Mouse (Mus musculus): ENCODE measurements around the gene 4930590J08Rik. TPM values are rescaled to one million over a fixed set of nuclear protein-coding genes. Genes with fewer than 3 reads are reported as not detected.
"Not testable (repeated sequence)": the region's sequence is repeated elsewhere in the genome, so short reads cannot be mapped to it uniquely, and the experiment has no call there.

4930590J08Rik gene
- polyA plus RNA-seq (2014; fragmentation: Nextera tagmentation; extraction: Ambion mirVana): 0.78 and 0.93 TPM in 2 replicates

GRCm38 (mm10) chr6:91902509-91902908 is at the start of gene 4930590J08Rik:
Gene 4930590J08Rik, plus strand, starts transcription at chr6:91902809.
- not testable (repeated sequence) for DNase-seq (ENCODE audit: low spot score); H3K9ac ChIP-seq (ENCODE audit: low read length); H3K4me2 ChIP-seq (ENCODE audit: low read depth); H3K4me3 ChIP-seq (ENCODE audit: low read depth, low read length); H3K27ac ChIP-seq (ENCODE audit: low read depth, low read length); ATAC-seq (ENCODE audit: insufficient read depth, low FRiP score, low TSS enrichment); H3K27me3 ChIP-seq (ENCODE audit: control insufficient read depth, insufficient read depth, low read length); H3K4me1 ChIP-seq (ENCODE audit: control insufficient read depth, insufficient read depth, low read length); H3K9me3 ChIP-seq (ENCODE audit: control insufficient read depth, low read length)
- 97% methylated on average over 2 of the region's 2 CpGs for WGBS
- peaks cover 12% of the 10 kb centered on the region for H3K36me3 ChIP-seq (ENCODE audit: control insufficient read depth, insufficient read depth, low read length)

GRCm38 (mm10) chr6:91858339-91858738 is 44.3 kb upstream of the 4930590J08Rik start:
- Histone ChIP-seq H3K4me1 (ENCODE audit: control insufficient read depth, insufficient read depth, low read length) (no peaks in the 10 kb centered on the region), H3K4me3 (ENCODE audit: low read depth, low read length) (no peak overlapping the region), H3K4me2 (ENCODE audit: low read depth) (no peak overlapping the region), H3K27me3 (ENCODE audit: control insufficient read depth, insufficient read depth, low read length) (no peaks in the 10 kb centered on the region), H3K36me3 (ENCODE audit: control insufficient read depth, insufficient read depth, low read length) (no peaks in the 10 kb centered on the region), H3K9ac (ENCODE audit: low read length) (no peak overlapping the region), H3K9me3 (ENCODE audit: control insufficient read depth, low read length) (no peaks in the 10 kb centered on the region), H3K27ac (ENCODE audit: low read depth, low read length) (no peak overlapping the region)
- ATAC-seq (ENCODE audit: insufficient read depth, low FRiP score, low TSS enrichment): no peak
- DNase-seq (ENCODE audit: low spot score): no peak
- 88% methylated on average over 5 of the region's 5 CpGs for WGBS

GRCm38 (mm10) chr6:91862848-91863247 is 39.8 kb upstream of the 4930590J08Rik start:
- Histone ChIP-seq H3K36me3 (ENCODE audit: control insufficient read depth, insufficient read depth, low read length) (no peaks in the 10 kb centered on the region), H3K9me3 (ENCODE audit: control insufficient read depth, low read length) (no peaks in the 10 kb centered on the region), H3K27ac (ENCODE audit: low read depth, low read length) (no peak overlapping the region), H3K9ac (ENCODE audit: low read length) (no peak overlapping the region), H3K4me1 (ENCODE audit: control insufficient read depth, insufficient read depth, low read length) (no peaks in the 10 kb centered on the region), H3K4me2 (ENCODE audit: low read depth) (no peak overlapping the region), H3K4me3 (ENCODE audit: low read depth, low read length) (no peak overlapping the region), H3K27me3 (ENCODE audit: control insufficient read depth, insufficient read depth, low read length) (no peaks in the 10 kb centered on the region)
- no peak for ATAC-seq (ENCODE audit: insufficient read depth, low FRiP score, low TSS enrichment)
- DNase-seq (ENCODE audit: low spot score): no peak

- Histone ChIP-seq H3K36me3 (ENCODE audit: control insufficient read depth, insufficient read depth, low read length) (no peaks in the 10 kb centered on the region), H3K9me3 (ENCODE audit: control insufficient read depth, low read length) (no peaks in the 10 kb centered on the region), H3K4me1 (ENCODE audit: control insufficient read depth, insufficient read depth, low read length) (no peaks in the 10 kb centered on the region), H3K27me3 (ENCODE audit: control insufficient read depth, insufficient read depth, low read length) (no peaks in the 10 kb centered on the region; the same call in 1 of the 2 replicates), H3K4me2 (ENCODE audit: low read depth) (no peak overlapping the region), H3K4me3 (ENCODE audit: low read depth, low read length) (no peak overlapping the region), H3K27ac (ENCODE audit: low read depth, low read length) (no peak overlapping the region), H3K9ac (ENCODE audit: low read length) (no peak overlapping the region)
- ATAC-seq (ENCODE audit: insufficient read depth, low FRiP score, low TSS enrichment) (no peak), DNase-seq (ENCODE audit: low spot score) (no peak)
- 79% methylated on average over 5 of the region's 5 CpGs for WGBS
These were observed 38.0 kb upstream of the 4930590J08Rik start for GRCm38 (mm10) chr6:91864595-91864994.

- Histone ChIP-seq H3K36me3 (ENCODE audit: control insufficient read depth, insufficient read depth, low read length) (no peaks in the 10 kb centered on the region), H3K9ac (ENCODE audit: low read length) (no peak overlapping the region), H3K27ac (ENCODE audit: low read depth, low read length) (no peak overlapping the region), H3K4me2 (ENCODE audit: low read depth) (no peak overlapping the region), H3K4me3 (ENCODE audit: low read depth, low read length) (no peak overlapping the region), H3K4me1 (ENCODE audit: control insufficient read depth, insufficient read depth, low read length) (no peaks in the 10 kb centered on the region), H3K9me3 (ENCODE audit: control insufficient read depth, low read length) (no peaks in the 10 kb centered on the region), H3K27me3 (ENCODE audit: control insufficient read depth, insufficient read depth, low read length) (no peaks in the 10 kb centered on the region; the same call in 1 of the 2 replicates)
- WGBS: 88% methylated on average over 11 of the region's 11 CpGs
- ATAC-seq (ENCODE audit: insufficient read depth, low FRiP score, low TSS enrichment): no peak
- DNase-seq (ENCODE audit: low spot score): no peak
These were observed 37.0 kb upstream of the 4930590J08Rik start for GRCm38 (mm10) chr6:91865601-91866000.

GRCm38 (mm10) chr6:91868091-91868490 is 34.5 kb upstream of the 4930590J08Rik start:
- no peak overlapping the region for H3K4me3 ChIP-seq (ENCODE audit: low read depth, low read length)
- no peaks in the 10 kb centered on the region for H3K36me3 ChIP-seq (ENCODE audit: control insufficient read depth, insufficient read depth, low read length)
- H3K4me2 ChIP-seq (ENCODE audit: low read depth): no peak overlapping the region
- H3K27ac ChIP-seq (ENCODE audit: low read depth, low read length): no peak overlapping the region
- no peaks in the 10 kb centered on the region; the same call in 1 of the 2 replicates for H3K27me3 ChIP-seq (ENCODE audit: control insufficient read depth, insufficient read depth, low read length)
- DNase-seq (ENCODE audit: low spot score): no peak
- H3K4me1 ChIP-seq (ENCODE audit: control insufficient read depth, insufficient read depth, low read length): no peaks in the 10 kb centered on the region
- no peaks in the 10 kb centered on the region for H3K9me3 ChIP-seq (ENCODE audit: control insufficient read depth, low read length)
- no peak for ATAC-seq (ENCODE audit: insufficient read depth, low FRiP score, low TSS enrichment)
- 94% methylated on average over 5 of the region's 5 CpGs for WGBS
- no peak overlapping the region for H3K9ac ChIP-seq (ENCODE audit: low read length)

- H3K36me3 ChIP-seq (ENCODE audit: control insufficient read depth, insufficient read depth, low read length): no peaks in the 10 kb centered on the region
- no peaks in the 10 kb centered on the region for H3K4me1 ChIP-seq (ENCODE audit: control insufficient read depth, insufficient read depth, low read length)
- no peak overlapping the region for H3K27ac ChIP-seq (ENCODE audit: low read depth, low read length)
- 74% methylated on average over 2 of the region's 2 CpGs for WGBS
- no peaks in the 10 kb centered on the region for H3K9me3 ChIP-seq (ENCODE audit: control insufficient read depth, low read length)
- H3K27me3 ChIP-seq (ENCODE audit: control insufficient read depth, insufficient read depth, low read length): no peaks in the 10 kb centered on the region; the same call in 1 of the 2 replicates
- no peak overlapping the region for H3K4me2 ChIP-seq (ENCODE audit: low read depth)
- no peak for DNase-seq (ENCODE audit: low spot score)
- no peak overlapping the region for H3K4me3 ChIP-seq (ENCODE audit: low read depth, low read length)
- H3K9ac ChIP-seq (ENCODE audit: low read length): no peak overlapping the region
- no peak for ATAC-seq (ENCODE audit: insufficient read depth, low FRiP score, low TSS enrichment)
These were observed 29.8 kb upstream of the 4930590J08Rik start for GRCm38 (mm10) chr6:91872781-91873180.

- under 1% methylated on average over 47 of the region's 47 CpGs for WGBS
- peak within 1 kb of the TSS; percentile 92 for H3K9ac ChIP-seq (ENCODE audit: low read length)
- peak; percentile 94 for ATAC-seq (ENCODE audit: insufficient read depth, low FRiP score, low TSS enrichment)
- peak within 1 kb of the TSS; percentile 60; the same call in 1 of the 2 replicates for H3K27ac ChIP-seq (ENCODE audit: low read depth, low read length)
- H3K36me3 ChIP-seq (ENCODE audit: control insufficient read depth, insufficient read depth, low read length): peaks cover 2% of the 10 kb centered on the region; the same call in 1 of the 2 replicates
- peak; percentile 95 for DNase-seq (ENCODE audit: low spot score)
- peak within 1 kb of the TSS; percentile 95 for H3K4me3 ChIP-seq (ENCODE audit: low read depth, low read length)
- no peaks in the 10 kb centered on the region for H3K27me3 ChIP-seq (ENCODE audit: control insufficient read depth, insufficient read depth, low read length)
- no peaks in the 10 kb centered on the region for H3K9me3 ChIP-seq (ENCODE audit: control insufficient read depth, low read length)
- peaks cover 5% of the 10 kb centered on the region; the same call in 1 of the 2 replicates for H3K4me1 ChIP-seq (ENCODE audit: control insufficient read depth, insufficient read depth, low read length)
- peak within 1 kb of the TSS; percentile 74 for H3K4me2 ChIP-seq (ENCODE audit: low read depth)
These were observed 24.5 kb upstream of the 4930590J08Rik start, which contains the start of gene Ccdc174 for GRCm38 (mm10) chr6:91877885-91878651. Gene Ccdc174, plus strand, starts transcription at chr6:91878053.

GRCm38 (mm10) chr6:91883859-91884258 is 18.8 kb upstream of the 4930590J08Rik start:
- WGBS: 93% methylated on average over 2 of the region's 2 CpGs
- Histone ChIP-seq H3K9ac (ENCODE audit: low read length) (no peak overlapping the region), H3K36me3 (ENCODE audit: control insufficient read depth, insufficient read depth, low read length) (peaks cover 22% of the 10 kb centered on the region), H3K9me3 (ENCODE audit: control insufficient read depth, low read length) (no peaks in the 10 kb centered on the region), H3K27ac (ENCODE audit: low read depth, low read length) (no peak overlapping the region), H3K4me2 (ENCODE audit: low read depth) (no peak overlapping the region), H3K4me1 (ENCODE audit: control insufficient read depth, insufficient read depth, low read length) (peaks cover 2% of the 10 kb centered on the region; the same call in 1 of the 2 replicates), H3K4me3 (ENCODE audit: low read depth, low read length) (no peak overlapping the region), H3K27me3 (ENCODE audit: control insufficient read depth, insufficient read depth, low read length) (no peaks in the 10 kb centered on the region)
- no peak for DNase-seq (ENCODE audit: low spot score)
- no peak for ATAC-seq (ENCODE audit: insufficient read depth, low FRiP score, low TSS enrichment)

Measured in neural tube, embryonic 11.5 days (tissue).